Comparison of ENCODE assay signal across 12 mouse cellular contexts in the genomic region with DNA sequence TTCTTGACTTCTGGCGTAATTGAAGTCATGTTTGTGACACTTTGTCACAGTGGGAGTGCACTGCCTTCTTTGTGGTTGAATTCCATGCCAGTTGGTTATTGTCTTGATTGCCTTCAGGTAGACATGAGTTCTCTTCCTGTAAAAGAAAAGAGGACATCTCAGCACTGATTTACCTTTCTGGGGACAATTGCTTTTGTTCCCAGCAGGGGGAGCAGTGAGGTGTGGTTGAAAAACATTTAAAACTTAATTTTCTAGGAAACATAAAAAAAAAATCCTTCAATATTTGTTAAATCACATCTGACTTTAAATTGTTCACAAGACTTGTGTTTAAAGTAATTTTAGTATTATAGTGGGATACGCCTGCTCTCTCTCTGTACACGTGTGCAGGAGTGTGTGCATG. TPM values are rescaled to one million over a fixed set of nuclear protein-coding genes. Genes with fewer than 3 reads are reported as not detected.
A peak's percentile ranks its signal among the peaks of the same experiment; 100 is the strongest.
DNase-seq lines count a peak whose midpoint lies in the region; ATAC-seq and TF ChIP-seq lines count a peak whose summit lies in the region.
"Had no signal": no experiment of that assay in that cellular context is flagged by ENCODE, and none has a peak within 500 bp of the region (broad histone marks: within the 10 kb centered on the region; RNA-seq: fewer than 3 reads in every experiment).

No protein-coding gene starts in this region.

- H3K9ac ChIP-seq in kidney, embryonic 15.5 days = no peak overlapping the region
- H3K9ac ChIP-seq: limb, embryonic 15.5 days had no signal

- H3K4me2 ChIP-seq in kidney, embryonic 15.5 days = no peak overlapping the region
- H3K4me2 ChIP-seq: limb, embryonic 15.5 days had no signal

- no peaks in the 10 kb centered on the region for H3K27me3 ChIP-seq in kidney, adult 2 months (replicated peaks; ENCODE audit: control insufficient read depth, insufficient read depth, low read length)
- no peaks in the 10 kb centered on the region for H3K27me3 ChIP-seq in kidney, embryonic 15.5 days
- H3K27me3 ChIP-seq in thymus, adult 2 months (ENCODE audit: control insufficient read depth, insufficient read depth, low read length) = no peaks in the 10 kb centered on the region; the same call in 1 of the 2 replicates
- H3K27me3 ChIP-seq: limb, embryonic 15.5 days had no signal

- H3K4me3 ChIP-seq in kidney, adult 2 months (ENCODE audit: insufficient read depth, low read depth, low read length) = no peak overlapping the region
- no peak overlapping the region for H3K4me3 ChIP-seq in kidney, embryonic 15.5 days (replicated peaks)
- no peak overlapping the region for H3K4me3 ChIP-seq in thymus, adult 2 months (ENCODE audit: control insufficient read depth, insufficient read depth, low read length)
- H3K4me3 ChIP-seq: limb, embryonic 15.5 days had no signal

- TF ChIP-seq CTCF in kidney, adult 2 months (conservative IDR thresholded peaks at IDR 0.05; ENCODE audit: insufficient read depth, insufficient read length, low read depth, low read length) = no peak
- TF ChIP-seq CTCF in thymus, adult 2 months (IDR thresholded peaks at IDR 0.05; ENCODE audit: borderline replicate concordance, control insufficient read depth, extremely low read depth, insufficient read depth, low read length, poor library complexity) = no peak

- TF ChIP-seq POLR2A in kidney, adult 2 months (IDR thresholded peaks at IDR 0.05; ENCODE audit: low read depth, low read length) = no peak
- TF ChIP-seq POLR2A in thymus, adult 2 months (IDR thresholded peaks at IDR 0.05; ENCODE audit: control insufficient read depth, extremely low read depth, insufficient read depth, low read length, poor library complexity) = no peak

- DNase-seq in cerebellum, adult 18-20 months = peak; percentile 31 to 41
- no peak for DNase-seq in cerebellum, adult 9-10 months
- DNase-seq in kidney, adult 2 months = peak; percentile 14
- DNase-seq in thymus, adult 2 months = peak; percentile 26
- DNase-seq in thymus, postnatal 36 days = no peak
- no peak for DNase-seq in neural tube, embryonic 10.5 days (ENCODE audit: extremely low spot score, low spot score)
- DNase-seq in layer of hippocampus, adult 9-10 months (ENCODE audit: low spot score) = no peak
- DNase-seq: B cell, adult 2 months; gastrocnemius, postnatal 10 days had no signal

- ATAC-seq in kidney, embryonic 15.5 days (replicated peaks; ENCODE audit: low FRiP score) = no peak
- ATAC-seq: intestine, embryonic 16.5 days had no signal

- no peaks in the 10 kb centered on the region for H3K4me1 ChIP-seq in kidney, adult 2 months (ENCODE audit: control insufficient read depth, insufficient read depth, low read length)
- H3K4me1 ChIP-seq in kidney, embryonic 15.5 days = peaks cover 3% of the 10 kb centered on the region; the same call in 1 of the 2 replicates
- no peaks in the 10 kb centered on the region for H3K4me1 ChIP-seq in thymus, adult 2 months (replicated peaks; ENCODE audit: control insufficient read depth, insufficient read depth, low read length)
- H3K4me1 ChIP-seq: limb, embryonic 15.5 days had no signal

- 81% methylated on average over 3 of the region's 3 CpGs for WGBS in kidney, adult 2 months
- whole genome bisulfite sequencing in kidney, embryonic 15.5 days = 85% methylated on average over 3 of the region's 3 CpGs
- WGBS in thymus, adult 2 months = 96% methylated on average over 3 of the region's 3 CpGs

- H3K27ac ChIP-seq in kidney, adult 2 months (ENCODE audit: insufficient read depth, low read depth, low read length) = no peak overlapping the region
- H3K27ac ChIP-seq in kidney, embryonic 15.5 days = no peak overlapping the region
- H3K27ac ChIP-seq in thymus, adult 2 months (ENCODE audit: control insufficient read depth, insufficient read depth, low read length) = no peak overlapping the region
- H3K27ac ChIP-seq: limb, embryonic 15.5 days had no signal

- H3K36me3 ChIP-seq in kidney, adult 2 months (ENCODE audit: control insufficient read depth, insufficient read depth, low read length) = no peaks in the 10 kb centered on the region
- peaks cover 66% of the 10 kb centered on the region for H3K36me3 ChIP-seq in kidney, embryonic 15.5 days
- H3K36me3 ChIP-seq in thymus, adult 2 months (ENCODE audit: control insufficient read depth, insufficient read depth, low read length) = peaks cover 24% of the 10 kb centered on the region

- H3K9me3 ChIP-seq in kidney, embryonic 15.5 days (replicated peaks) = no peaks in the 10 kb centered on the region
- H3K9me3 ChIP-seq: limb, embryonic 15.5 days had no signal

RNA-seq across cellular contexts. Expression of a gene that starts 52.7 kb away (rescaled TPM):
- 68.2 and 74.4 TPM in 2 replicates for polyA plus RNA-seq in kidney, adult 2 months (2012; rRNA removed)
- polyA plus RNA-seq in kidney, embryonic 15.5 days (2015; fragmentation: Nextera tagmentation; extraction: Ambion mirVana) = 266 and 287 TPM in 2 replicates
- polyA plus RNA-seq in thymus, adult 2 months (2012; rRNA removed) = 112 and 142 TPM in 2 replicates

Comparison
In these comparisons a context has a peak if more than half of its experiments do, and no peak if none do; other contexts are left out.
1. DNase-seq: peak in cerebellum, adult 18-20 months (2 of 2), kidney, adult 2 months (single experiment) and thymus, adult 2 months (single experiment); none in cerebellum, adult 9-10 months (single experiment), thymus, postnatal 36 days (0 of 2), neural tube, embryonic 10.5 days (single experiment) and layer of hippocampus, adult 9-10 months (single experiment).